Mouse (Mus musculus) intestine, postnatal 0 days (tissue): ENCODE data around the gene Rab3a. TPM values are rescaled to one million over a fixed set of nuclear protein-coding genes. Genes with fewer than 3 reads are reported as not detected.

Source experiments
- ATAC-seq: fragments of 200-750 bp; cut with Nextera tagmentation; 2 replicates; pipeline ENCODE4 v1.8.0; 2017; ENCODE audit warnings: mild to moderate bottlenecking, moderate TSS enrichment, moderate library complexity
- H3K27ac ChIP-seq: fragments of 300-500 bp; sonication (generic); 2 replicates; pipeline ENCODE4 v1.5.1; 2014; ENCODE audit warnings: mild to moderate bottlenecking, low read depth, low read length, moderate library complexity
- H3K27me3 ChIP-seq: fragments of 300-500 bp; sonication (generic); replicated peaks from 2 replicates; pipeline ENCODE4 v1.6.1; 2014; ENCODE audit warnings: low read length, mixed read lengths; ENCODE audit not compliant: control insufficient read depth, insufficient read depth
- H3K36me3 ChIP-seq: fragments of 300-500 bp; sonication (generic); 2 replicates; pipeline ENCODE4 v1.6.1; 2014; ENCODE audit warnings: mild to moderate bottlenecking, moderate library complexity; ENCODE audit not compliant: control insufficient read depth, insufficient read depth
- H3K4me1 ChIP-seq: fragments of 300-500 bp; sonication (generic); replicated peaks from 2 replicates; pipeline ENCODE4 v1.6.1; 2014; ENCODE audit warnings: antibody characterized with exemption, low read length, mixed read lengths; ENCODE audit not compliant: control insufficient read depth, insufficient read depth
- H3K4me2 ChIP-seq: fragments of 300-500 bp; sonication (generic); replicated peaks from 2 replicates; pipeline ENCODE4 v1.6.1; 2014; ENCODE audit warnings: low read depth, mild to moderate bottlenecking, moderate library complexity
- H3K4me3 ChIP-seq: fragments of 300-500 bp; sonication (generic); 2 replicates; pipeline ENCODE4 v1.5.1; 2014; ENCODE audit warnings: low read depth, low read length
- H3K9ac ChIP-seq: fragments of 300-500 bp; sonication (generic); 2 replicates; pipeline ENCODE4 v1.6.1; 2014; ENCODE audit warnings: mild to moderate bottlenecking, low read depth, low read length
- H3K9me3 ChIP-seq: fragments of 300-500 bp; sonication (generic); 2 replicates; pipeline ENCODE4 v1.6.1; 2016; ENCODE audit warnings: mixed run types; ENCODE audit not compliant: control insufficient read depth
- CTCF ChIP-seq: sonication (generic); IDR thresholded peaks from 2 replicates; pipeline ENCODE4 v1.5.1; 2016; ENCODE audit warnings: low read depth, mild to moderate bottlenecking, control low read depth, antibody characterized with exemption, moderate library complexity
- WGBS: fragments of 180-500 bp; shearing (Covaris S2); extraction: QIAGEN DNeasy Blood & Tissue Kit; methylation state at CpG from one replicate; pipeline ENCODE4 v1.1.7; 2014; 5-methylcytosine and 5-hydroxymethylcytosine counted together
- polyA plus RNA-seq: library from polyadenylated mRNA; unstranded; fragments of >200 nt; fragmentation: Nextera tagmentation; extraction: Ambion mirVana; gene quantifications from 2 replicates; pipeline ENCODE4 v1.2.1, GENCODE M21; 2015

Rab3a gene
- polyA plus RNA-seq, 1 experiment from 2014 or later: 18.8 TPM

DNA sequence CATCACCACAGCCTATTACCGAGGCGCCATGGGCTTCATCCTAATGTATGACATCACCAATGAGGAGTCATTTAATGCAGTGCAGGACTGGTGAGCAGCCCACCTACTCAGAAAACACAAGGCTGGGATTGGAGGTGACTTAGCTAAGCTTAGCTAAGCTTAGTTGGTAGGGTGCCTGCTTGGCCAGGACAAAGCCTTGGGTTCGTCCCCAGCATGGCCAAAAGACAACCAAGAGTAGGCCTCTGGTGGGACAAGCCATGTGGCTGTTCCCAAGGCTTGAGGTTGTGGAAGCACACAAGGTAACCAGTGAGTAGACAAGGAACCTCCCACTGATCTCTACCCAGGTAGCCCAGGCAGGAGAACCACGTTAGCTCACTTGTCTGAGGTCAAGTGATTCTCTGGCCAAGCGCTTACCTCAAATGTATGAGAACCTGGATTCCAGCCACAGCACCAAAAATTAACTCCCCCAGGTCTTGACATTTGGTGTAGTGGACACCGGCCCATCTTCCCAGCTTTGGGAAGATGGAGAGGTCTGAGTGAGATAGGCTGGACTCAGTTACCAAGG is 2.1 kb downstream of the Rab3a start:
- Histone ChIP-seq H3K4me2 (no peak overlapping the region), H3K4me3 (no peak overlapping the region), H3K36me3 (peaks cover 25% of the 10 kb centered on the region), H3K4me1 (peaks cover 5% of the 10 kb centered on the region), H3K9me3 (no peaks in the 10 kb centered on the region), H3K27ac (no peak overlapping the region), H3K27me3 (no peaks in the 10 kb centered on the region), H3K9ac (no peak overlapping the region)
- no peak for ATAC-seq
- 94% methylated on average over 6 of the region's 6 CpGs for WGBS
- no peak for TF ChIP-seq CTCF

DNA sequence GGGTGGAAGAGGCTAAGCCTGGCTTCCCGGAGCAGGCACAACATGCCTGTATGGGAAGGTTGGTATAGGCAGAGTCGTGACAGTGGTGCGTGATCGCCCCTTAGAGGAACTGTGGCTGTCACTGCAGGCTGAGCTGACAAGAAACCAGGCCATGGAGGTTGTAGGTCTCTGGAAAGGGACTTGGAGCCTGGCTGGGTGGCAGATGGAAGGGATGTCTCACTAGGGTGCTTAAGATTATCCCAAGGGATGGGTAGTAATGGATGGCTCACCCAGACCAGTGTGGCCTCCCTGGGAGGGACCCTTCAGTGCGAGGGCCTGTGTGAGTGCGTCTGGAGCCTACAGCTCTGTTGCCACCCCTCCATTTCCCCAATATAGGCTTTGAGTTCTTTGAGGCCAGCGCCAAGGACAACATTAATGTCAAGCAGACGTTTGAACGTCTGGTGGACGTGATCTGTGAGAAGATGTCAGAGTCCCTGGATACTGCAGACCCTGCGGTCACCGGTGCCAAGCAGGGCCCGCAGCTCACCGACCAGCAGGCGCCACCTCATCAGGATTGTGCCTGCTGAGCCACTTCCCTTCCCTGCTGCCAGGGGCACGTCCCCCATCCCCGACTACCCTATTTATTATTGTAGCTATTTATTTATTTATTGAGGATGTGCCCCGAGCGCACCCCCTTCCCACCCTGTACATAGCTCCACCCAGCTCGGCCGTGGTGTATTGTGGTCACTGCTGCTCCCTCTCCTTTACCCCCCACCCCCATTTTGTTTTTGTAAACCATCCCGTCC is 3.2 kb downstream of the Rab3a start:
- ATAC-seq: no peak
- H3K9me3 ChIP-seq: no peaks in the 10 kb centered on the region
- no peak overlapping the region; the same call in 1 of the 2 replicates for H3K9ac ChIP-seq
- TF ChIP-seq CTCF: peak; percentile 75
- H3K27ac ChIP-seq: no peak overlapping the region
- no peak overlapping the region for H3K4me2 ChIP-seq
- H3K4me3 ChIP-seq: no peak overlapping the region
- peaks cover 4% of the 10 kb centered on the region for H3K4me1 ChIP-seq
- H3K27me3 ChIP-seq: no peaks in the 10 kb centered on the region
- WGBS: 76% methylated on average over 22 of the region's 22 CpGs
- peaks cover 25% of the 10 kb centered on the region for H3K36me3 ChIP-seq

DNA sequence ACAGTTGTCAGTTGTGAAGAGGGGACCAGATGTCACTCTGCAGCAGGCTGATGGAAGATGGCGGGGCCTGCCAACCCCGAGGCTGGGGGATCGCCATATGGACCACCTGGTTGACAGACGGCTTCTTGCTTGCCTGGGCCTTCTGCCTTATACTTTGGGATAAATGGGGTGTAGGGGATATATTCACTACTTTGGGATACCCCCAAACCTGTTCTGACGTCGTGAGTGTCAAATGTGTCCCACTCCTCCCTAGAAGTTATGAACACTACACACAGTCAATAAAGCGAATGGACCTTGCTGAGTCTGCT is 3.8 kb downstream of the Rab3a start:
- Histone ChIP-seq H3K27me3 (no peaks in the 10 kb centered on the region), H3K9me3 (no peaks in the 10 kb centered on the region), H3K4me2 (no peak overlapping the region), H3K4me3 (no peak overlapping the region), H3K9ac (no peak overlapping the region), H3K36me3 (peaks cover 28% of the 10 kb centered on the region), H3K27ac (no peak overlapping the region), H3K4me1 (no peaks in the 10 kb centered on the region; the same call in 1 of the 2 replicates)
- no peak for ATAC-seq
- TF ChIP-seq CTCF: no peak
- WGBS: 87% methylated on average over 7 of the region's 7 CpGs

DNA sequence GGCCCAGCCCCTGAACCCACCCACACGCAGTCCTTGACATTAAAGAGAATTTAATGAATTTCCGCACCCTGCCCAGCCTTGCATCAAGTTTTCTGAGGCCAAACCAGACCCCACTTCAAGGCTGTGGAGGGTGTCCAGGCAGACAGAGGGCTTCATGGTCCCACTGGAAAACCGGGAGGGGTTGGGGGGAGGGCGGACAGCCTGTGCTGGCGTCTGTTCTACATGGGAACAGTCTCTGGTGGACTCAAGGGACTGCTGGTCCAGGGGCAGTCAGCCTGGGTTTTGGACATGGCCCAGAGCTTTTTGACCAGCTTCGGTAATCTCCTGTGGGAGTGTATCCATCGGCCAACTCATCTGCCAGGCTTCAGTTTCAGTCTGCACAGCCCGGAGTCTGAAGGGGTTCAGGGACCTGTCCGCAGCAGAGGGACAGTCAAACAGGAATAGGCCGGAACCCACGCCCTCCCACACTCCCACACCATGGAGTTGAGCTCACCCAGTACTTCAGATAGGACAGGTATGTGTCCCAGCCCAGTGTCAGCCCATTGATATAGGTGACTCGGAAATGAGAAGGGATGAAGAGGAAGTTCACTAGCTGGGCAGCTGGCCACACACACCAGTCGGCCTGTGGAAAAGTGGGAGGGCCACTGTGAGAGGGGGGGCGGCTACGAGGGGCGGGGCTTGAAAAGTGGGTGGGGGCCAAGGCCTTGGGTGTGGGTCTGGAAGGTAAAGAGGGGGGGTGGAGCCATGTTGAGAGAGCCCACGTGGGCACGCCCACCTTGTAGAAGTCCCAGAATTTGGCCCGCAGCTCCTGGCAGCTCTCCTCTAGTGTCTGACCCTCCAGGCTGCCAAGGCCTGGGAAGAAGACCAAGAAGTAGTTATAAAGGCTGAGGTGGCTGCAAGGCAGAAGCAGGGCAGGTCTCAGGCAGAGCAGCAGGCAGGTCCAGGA is 4.4 kb downstream of the Rab3a start:
- WGBS: 63% methylated on average over 19 of the region's 19 CpGs
- no peak overlapping the region for H3K27ac ChIP-seq

DNA sequence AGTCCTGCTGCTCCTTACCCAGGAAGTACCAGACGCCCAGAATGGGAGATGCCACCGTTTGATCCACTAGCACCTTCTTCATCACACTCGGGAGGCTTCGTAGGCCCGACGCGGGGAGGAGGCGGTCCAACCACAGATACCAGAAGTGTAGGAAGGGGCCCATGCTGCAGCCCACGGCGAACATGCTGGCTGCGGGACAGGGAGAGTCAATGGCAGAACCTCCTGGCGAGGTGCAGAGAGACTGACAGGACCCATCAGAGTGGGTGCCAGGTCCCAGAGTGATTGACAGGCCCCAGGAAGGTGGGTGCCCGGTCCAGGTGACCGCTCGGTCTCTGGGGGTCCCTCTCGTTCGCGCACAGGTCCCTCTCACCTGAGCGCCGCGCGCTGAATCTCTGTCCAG is 5.9 kb downstream of the Rab3a start:
- H3K9me3 ChIP-seq: no peaks in the 10 kb centered on the region
- TF ChIP-seq CTCF: no peak
- peak overlapping the region; percentile 74 for H3K27ac ChIP-seq
- H3K4me3 ChIP-seq: peak overlapping the region; percentile 59
- H3K9ac ChIP-seq: peak overlapping the region; percentile 60
- under 1% methylated on average over 22 of the region's 22 CpGs for WGBS
- peaks cover 31% of the 10 kb centered on the region for H3K36me3 ChIP-seq
- peak overlapping the region; percentile 94 for H3K4me2 ChIP-seq
- no peaks in the 10 kb centered on the region for H3K27me3 ChIP-seq
- no peaks in the 10 kb centered on the region for H3K4me1 ChIP-seq
- ATAC-seq: no peak; the same call in 1 of the 2 replicates

More for the DNA sequence above, 4.4 kb downstream of the Rab3a start:
- Histone ChIP-seq H3K27me3 (no peaks in the 10 kb centered on the region), H3K4me3 (no peak overlapping the region), H3K36me3 (peaks cover 31% of the 10 kb centered on the region), H3K4me2 (no peak overlapping the region), H3K4me1 (no peaks in the 10 kb centered on the region), H3K9me3 (no peaks in the 10 kb centered on the region), H3K9ac (no peak overlapping the region)
- ATAC-seq: no peak
- no peak for TF ChIP-seq CTCF
